Comparison of ENCODE assay signal across 15 mouse cellular contexts in the genomic region with DNA sequence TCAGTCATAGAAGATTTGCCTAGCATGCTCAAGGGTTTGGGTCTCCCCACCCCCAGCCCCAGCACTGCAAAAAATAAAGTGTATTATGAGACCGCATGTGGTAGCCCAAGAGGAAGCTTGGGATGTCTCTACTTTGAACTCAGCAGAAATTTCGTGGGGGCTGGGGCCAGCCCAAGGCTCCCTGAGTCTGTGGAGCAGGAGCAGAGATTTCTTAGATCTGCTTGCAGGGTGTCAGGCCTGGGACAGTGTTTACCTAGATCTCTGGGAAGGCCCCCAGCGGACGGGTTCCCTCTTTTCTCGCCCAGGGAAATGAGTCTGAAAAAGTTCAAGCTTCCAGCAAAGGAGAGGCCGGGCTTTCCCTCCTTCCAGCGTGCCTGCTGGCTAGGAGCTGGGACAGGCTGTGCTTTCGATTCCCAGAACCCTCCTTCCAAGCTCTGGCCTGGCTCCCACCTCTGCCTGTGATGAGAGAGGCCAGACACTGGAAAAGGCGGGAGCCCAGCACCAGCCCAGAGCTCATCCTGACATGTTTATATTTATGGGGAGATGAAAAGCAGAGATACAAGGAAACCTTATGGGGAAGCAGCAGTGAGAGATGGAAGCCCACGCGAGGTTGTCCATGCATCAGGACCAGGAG. TPM values are rescaled to one million over a fixed set of nuclear protein-coding genes. Genes with fewer than 3 reads are reported as not detected.
DNase-seq lines count a peak whose midpoint lies in the region; ATAC-seq lines count a peak whose summit lies in the region.
"Had no signal": no experiment of that assay in that cellular context is flagged by ENCODE, and none has a peak within 500 bp of the region (broad histone marks: within the 10 kb centered on the region; RNA-seq: fewer than 3 reads in every experiment).

No protein-coding gene starts in this region.

- no peak overlapping the region for H3K4me2 ChIP-seq in stomach, embryonic 16.5 days (ENCODE audit: low read depth, low read length)
- H3K4me2 ChIP-seq: embryonic facial prominence, embryonic 15.5 days; neural tube, embryonic 12.5 days had no signal

- H3K27ac ChIP-seq in stomach, embryonic 16.5 days (ENCODE audit: low read length), result peak overlapping the region; percentile 80
- H3K27ac ChIP-seq: embryonic facial prominence, embryonic 15.5 days; neural tube, embryonic 12.5 days had no signal

- H3K9me3 ChIP-seq in stomach, embryonic 16.5 days (replicated peaks; ENCODE audit: control insufficient read depth, low read length), result no peaks in the 10 kb centered on the region; the same call in 1 of the 2 replicates
- H3K9me3 ChIP-seq: embryonic facial prominence, embryonic 15.5 days; megakaryocyte, embryonic 14.5 days; neural tube, embryonic 12.5 days had no signal

- H3K27me3 ChIP-seq in stomach, embryonic 16.5 days (ENCODE audit: control insufficient read depth, insufficient read depth, low read length), result no peaks in the 10 kb centered on the region
- H3K27me3 ChIP-seq: embryonic facial prominence, embryonic 15.5 days; megakaryocyte, embryonic 14.5 days; neural tube, embryonic 12.5 days had no signal

- DNase-seq in cerebellum, postnatal 14 days, result peak; percentile 13 to 22
- DNase-seq in cerebellum, postnatal 4 days (ENCODE audit: low spot score in 2 of 2), result no peak
- DNase-seq in adipocyte (ENCODE audit: low spot score), result peak; percentile 39
- peak; percentile 15 for DNase-seq in heart, postnatal 4 days
- DNase-seq in kidney, adult 11 months, result no peak
- no peak for DNase-seq in right cerebral cortex, postnatal 14 days
- DNase-seq in spleen, postnatal 14 days (ENCODE audit: low spot score in 2 of 2), result no peak
- DNase-seq: cerebellum, adult 18-20 months; right cerebral cortex, postnatal 4 days had no signal

- no peaks in the 10 kb centered on the region for H3K36me3 ChIP-seq in stomach, embryonic 16.5 days (ENCODE audit: control insufficient read depth, insufficient read depth, low read length)
- H3K36me3 ChIP-seq: embryonic facial prominence, embryonic 15.5 days; neural tube, embryonic 12.5 days had no signal

- WGBS in stomach, embryonic 16.5 days, result 37% methylated on average over 11 of the region's 11 CpGs

- no peak overlapping the region for H3K4me3 ChIP-seq in stomach, embryonic 16.5 days (replicated peaks; ENCODE audit: low read length)
- H3K4me3 ChIP-seq: embryonic facial prominence, embryonic 15.5 days; megakaryocyte, embryonic 14.5 days; neural tube, embryonic 12.5 days had no signal

- peak overlapping the region; percentile 8; the same call in 1 of the 2 replicates for H3K9ac ChIP-seq in stomach, embryonic 16.5 days (ENCODE audit: low read length)
- H3K9ac ChIP-seq: embryonic facial prominence, embryonic 15.5 days; neural tube, embryonic 12.5 days had no signal

- peak; percentile 91 for ATAC-seq in stomach, embryonic 16.5 days (ENCODE audit: insufficient read depth, low FRiP score)

- H3K4me1 ChIP-seq in stomach, embryonic 16.5 days (ENCODE audit: control insufficient read depth, insufficient read depth, low read length), result no peaks in the 10 kb centered on the region
- H3K4me1 ChIP-seq: embryonic facial prominence, embryonic 15.5 days; megakaryocyte, embryonic 14.5 days; neural tube, embryonic 12.5 days had no signal

RNA-seq across cellular contexts. Expression of a gene that starts 16.0 kb away (rescaled TPM):
- total RNA-seq in heart, postnatal 4 days (2021), result 10 to 100 TPM; 17.3 to 19.8 TPM
- 10.0 and 10.5 TPM in 2 replicates for polyA plus RNA-seq in stomach, embryonic 16.5 days (2015; fragmentation: Nextera tagmentation; extraction: Ambion mirVana)

RNA-seq across cellular contexts. Expression of a gene that starts 23.5 kb away (rescaled TPM):
- total RNA-seq in heart, postnatal 4 days (2021), result under 1 TPM; 0.12 to 0.25 TPM
- 0.92 and 0.93 TPM in 2 replicates for polyA plus RNA-seq in stomach, embryonic 16.5 days (2015; fragmentation: Nextera tagmentation; extraction: Ambion mirVana)
- total RNA-seq: left cerebral cortex, postnatal 25 days had no signal
- polyA plus RNA-seq: C2C12 had no signal

Comparison
In these comparisons a context has a peak if more than half of its experiments do, and no peak if none do; other contexts are left out.
1. DNase-seq: peak in cerebellum, postnatal 14 days (2 of 2), adipocyte (single experiment) and heart, postnatal 4 days (single experiment); none in cerebellum, postnatal 4 days (0 of 2), kidney, adult 11 months (single experiment), right cerebral cortex, postnatal 14 days (single experiment) and spleen, postnatal 14 days (0 of 2).